Mouse (Mus musculus) CH12.LX (cell line): ENCODE data around the gene Tnrc6b.

ENCODE experiments used
- CHD2 ChIP-seq: IDR thresholded peaks from 2 replicates; pipeline ENCODE4 v1.6.1; 2011; ENCODE audit warnings: low read length, improper control_type of control experiment
- CTCF ChIP-seq, 2 experiments: IDR thresholded peaks in 1 of 2; conservative IDR thresholded peaks in 1 of 2; 2 replicates each; pipeline ENCODE4 v1.5.1; 2011 to 2012; ENCODE audit warnings: low read depth in 2 of 2, low read length in 2 of 2, improper control_type of control experiment in 1 of 2, inconsistent platforms in 1 of 2, mild to moderate bottlenecking in 1 of 2, moderate library complexity in 1 of 2
- EP300 ChIP-seq: IDR thresholded peaks from 2 replicates; pipeline ENCODE4 v1.6.1; 2011; ENCODE audit warnings: low read length, improper control_type of control experiment
- GABPA ChIP-seq: IDR thresholded peaks from 2 replicates; pipeline ENCODE4 v1.6.1; 2012; ENCODE audit warnings: low read depth, low read length, improper control_type of control experiment, inconsistent platforms; ENCODE audit not compliant: insufficient replicate concordance
- POLR2A ChIP-seq: IDR thresholded peaks from 2 replicates; pipeline ENCODE4 v1.6.1; 2011; ENCODE audit warnings: low read depth, mild to moderate bottlenecking, improper control_type of control experiment, low read length
- ZC3H11A ChIP-seq: IDR thresholded peaks from 2 replicates; pipeline ENCODE4 v1.6.1; 2012; ENCODE audit warnings: low read depth, mild to moderate bottlenecking, inconsistent platforms, low read length, improper control_type of control experiment

DNA sequence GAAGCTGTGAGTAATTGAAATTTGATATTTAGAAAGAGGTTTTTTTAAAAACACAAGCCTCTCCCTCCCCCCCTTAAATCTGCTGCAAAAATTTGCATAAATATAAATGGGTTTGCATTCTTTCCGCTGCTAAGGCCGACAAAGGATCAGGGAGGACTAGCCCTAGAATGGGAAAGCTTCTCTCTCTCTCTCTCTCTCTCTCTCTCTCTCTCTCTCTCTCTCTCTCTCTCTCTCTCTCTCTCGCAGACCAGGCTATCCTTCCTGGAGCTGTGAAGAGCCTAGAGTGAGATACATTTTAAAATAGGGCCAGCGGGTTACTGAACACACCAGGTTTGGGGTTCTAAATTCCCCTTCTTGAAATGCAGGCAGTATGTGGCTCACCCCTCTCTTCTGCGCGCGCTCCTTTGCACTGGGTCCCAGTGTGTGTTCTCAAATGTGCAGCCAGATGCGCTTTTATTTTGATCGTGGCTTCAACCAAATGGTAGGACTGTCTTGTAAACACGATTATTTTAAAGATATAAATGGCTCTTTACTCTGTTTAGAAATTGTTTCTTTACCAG, 88.0 kb downstream of the Tnrc6b start:
- TF ChIP-seq CTCF (conservative IDR thresholded peaks at IDR 0.05 in 1 of 2, IDR thresholded peaks at IDR 0.05 in 1 of 2; ENCODE audit: low read depth in 2 of 2, low read length in 2 of 2) (no peak), ZC3H11A (no peak), CHD2 (peak; percentile 10; the same call in 1 of the 2 replicates), GABPA (no peak), EP300 (peak; percentile 71), POLR2A (peak; percentile 48)
